Mouse (Mus musculus): ENCODE results near the gene Prdm10.

DNA sequence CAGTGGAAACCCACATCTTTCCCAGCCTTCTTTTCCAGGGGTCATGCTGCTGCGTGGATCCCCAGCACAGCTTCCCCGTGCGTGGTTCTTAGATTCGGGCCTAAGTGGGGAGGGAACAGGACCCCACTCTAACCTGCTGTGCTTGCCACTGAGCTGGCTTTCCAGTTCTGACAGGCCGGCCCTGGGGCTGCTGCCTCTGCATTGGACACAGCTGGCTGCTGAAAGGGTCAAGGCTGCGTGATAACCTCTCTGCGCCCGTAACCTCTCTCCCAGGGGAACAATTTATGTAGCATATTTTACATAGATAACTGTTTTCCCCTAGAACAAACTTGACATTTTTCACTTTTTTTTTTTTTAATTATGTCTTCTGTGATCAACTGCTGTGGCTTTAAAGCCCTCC lies 84.7 kb downstream of the Prdm10 start:
- TF ChIP-seq POLR2A (IDR thresholded peaks at IDR 0.05; ENCODE audit: borderline replicate concordance, extremely low read depth, insufficient read depth, insufficient read length, poor library complexity, severe bottlenecking) (no peak), CTCF (IDR thresholded peaks at IDR 0.05; ENCODE audit: borderline replicate concordance, extremely low read depth, insufficient read depth, insufficient read length) (no peak)

Measured in brain, embryonic 14.5 days (tissue).